Mouse (Mus musculus): Measurements from ENCODE around the gene Fbl. TPM values are rescaled to one million over a fixed set of nuclear protein-coding genes. Genes with fewer than 3 reads are reported as not detected.

Gene Fbl
- polyA plus RNA-seq, 1 experiment from 2014 or later, result 142 TPM

DNA sequence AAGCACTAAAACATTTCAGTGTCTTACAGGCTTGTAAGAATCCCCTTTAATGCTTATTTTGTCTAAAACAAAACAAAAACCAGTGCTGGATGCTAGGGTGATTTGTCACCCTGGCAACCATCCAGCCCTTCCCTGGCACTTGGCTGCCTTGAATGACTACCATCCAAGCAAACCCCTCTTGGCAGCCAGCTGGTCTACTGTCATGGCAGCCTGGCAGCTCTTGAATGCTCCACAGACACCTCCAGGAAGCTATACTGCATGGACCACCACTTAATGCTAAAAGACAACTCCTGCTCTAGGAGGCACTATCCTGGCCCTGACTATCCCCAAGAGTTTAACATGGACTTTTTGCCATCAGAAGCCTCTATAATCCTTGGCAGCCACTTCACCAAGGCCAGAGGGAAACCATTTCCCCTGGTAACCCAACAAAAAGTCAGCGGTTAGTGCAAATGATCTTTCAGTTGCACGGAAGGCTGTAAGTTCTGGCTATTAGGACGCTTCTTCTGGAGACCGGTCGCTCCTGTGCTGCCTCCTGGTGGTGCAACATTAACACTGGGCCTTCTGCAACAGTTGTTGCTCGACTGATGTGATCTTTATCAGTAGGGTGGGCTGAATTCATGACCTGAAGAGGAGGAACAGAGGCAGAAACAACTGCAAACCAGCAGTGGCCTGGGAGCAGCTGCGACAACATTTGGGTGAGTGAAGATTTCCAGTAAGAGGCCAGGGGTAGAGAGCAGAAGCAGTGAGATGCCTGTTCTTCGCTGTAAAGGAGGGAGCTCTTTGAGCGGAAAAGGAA, 992 bp upstream of the Fbl start:
- Histone ChIP-seq H3K27me3 (no peaks in the 10 kb centered on the region), H3K4me3 (peak overlapping the region; percentile 90), H3K36me3 (no peaks in the 10 kb centered on the region), H3K4me2 (replicated peaks) (peak overlapping the region; percentile 92), H3K9ac (peak overlapping the region; percentile 88), H3K9me3 (peaks cover 7% of the 10 kb centered on the region; the same call in 1 of the 2 replicates), H3K27ac (peak overlapping the region; percentile 72; the same call in 1 of the 2 replicates), H3K4me1 (peaks cover 26% of the 10 kb centered on the region)
- WGBS, result 8% methylated on average over 9 of the region's 9 CpGs
- ATAC-seq (ENCODE audit: low FRiP score, low read depth), result 0 out of 2 replicates have a peak, but pooled peaks have one; percentile 14

DNA sequence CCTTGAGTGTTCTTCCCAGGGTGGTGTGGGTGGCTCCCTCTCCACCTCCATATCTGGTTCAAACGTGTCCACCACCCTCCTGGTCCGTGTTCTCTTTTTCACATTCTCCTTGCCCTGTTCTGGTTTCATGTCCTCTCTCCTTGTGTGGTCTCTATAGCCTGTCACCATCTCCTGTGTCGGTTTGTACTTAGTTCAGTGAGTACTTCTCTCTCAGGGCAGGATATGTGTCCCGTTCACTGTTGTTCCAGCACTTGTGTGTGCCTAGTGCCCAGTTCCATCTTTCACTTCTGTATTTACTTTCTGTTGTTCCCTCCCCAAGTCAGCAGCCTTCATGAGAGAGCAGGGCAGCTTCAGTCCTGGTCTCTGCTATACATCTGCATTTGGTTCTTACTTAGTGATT, 5.8 kb downstream of the Fbl start:
- Histone ChIP-seq H3K4me2 (replicated peaks) (no peak overlapping the region), H3K9me3 (no peaks in the 10 kb centered on the region), H3K27ac (no peak overlapping the region), H3K4me1 (peaks cover 14% of the 10 kb centered on the region), H3K36me3 (peaks cover 43% of the 10 kb centered on the region), H3K9ac (no peak overlapping the region), H3K27me3 (no peaks in the 10 kb centered on the region), H3K4me3 (no peak overlapping the region)
- no peak for ATAC-seq (ENCODE audit: low FRiP score, low read depth)
- 91% methylated on average over 4 of the region's 4 CpGs for WGBS

DNA sequence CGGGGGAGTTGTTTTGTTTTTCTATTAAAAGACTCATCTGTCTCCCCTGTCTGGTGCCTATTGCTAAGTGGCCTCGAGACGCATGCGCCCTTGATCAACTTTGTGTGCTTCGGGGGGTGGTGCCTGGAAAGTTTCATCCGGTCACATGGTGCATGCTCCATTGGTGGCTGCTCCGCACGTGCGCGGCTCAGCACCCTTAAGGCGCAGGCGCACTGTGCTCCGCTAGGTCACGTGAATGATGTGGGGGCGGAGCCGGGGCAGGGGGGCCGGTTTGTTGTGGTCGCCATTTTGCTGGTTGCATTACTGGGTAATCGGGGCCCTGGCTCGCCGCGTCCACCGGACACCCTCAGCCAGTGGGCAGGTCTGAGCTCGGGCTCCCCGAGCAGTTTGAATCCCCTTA, 9.7 kb downstream of the Fbl start, which contains the start of gene Dyrk1b:
Gene Dyrk1b, plus strand, starts transcription at position 242 of the 400 bp plus-strand sequence.
- no peaks in the 10 kb centered on the region for H3K27me3 ChIP-seq
- H3K27ac ChIP-seq, result peak within 1 kb of the TSS; percentile 89
- ATAC-seq (ENCODE audit: low FRiP score, low read depth), result peak; percentile 92
- H3K36me3 ChIP-seq, result peaks cover 74% of the 10 kb centered on the region
- no peaks in the 10 kb centered on the region for H3K9me3 ChIP-seq
- peak within 1 kb of the TSS; percentile 78 for H3K4me2 ChIP-seq (replicated peaks)
- H3K4me3 ChIP-seq, result peak within 1 kb of the TSS; percentile 98
- peaks cover 12% of the 10 kb centered on the region for H3K4me1 ChIP-seq
- WGBS, result under 1% methylated on average over 25 of the region's 25 CpGs
- H3K9ac ChIP-seq, result peak within 1 kb of the TSS; percentile 89

DNA sequence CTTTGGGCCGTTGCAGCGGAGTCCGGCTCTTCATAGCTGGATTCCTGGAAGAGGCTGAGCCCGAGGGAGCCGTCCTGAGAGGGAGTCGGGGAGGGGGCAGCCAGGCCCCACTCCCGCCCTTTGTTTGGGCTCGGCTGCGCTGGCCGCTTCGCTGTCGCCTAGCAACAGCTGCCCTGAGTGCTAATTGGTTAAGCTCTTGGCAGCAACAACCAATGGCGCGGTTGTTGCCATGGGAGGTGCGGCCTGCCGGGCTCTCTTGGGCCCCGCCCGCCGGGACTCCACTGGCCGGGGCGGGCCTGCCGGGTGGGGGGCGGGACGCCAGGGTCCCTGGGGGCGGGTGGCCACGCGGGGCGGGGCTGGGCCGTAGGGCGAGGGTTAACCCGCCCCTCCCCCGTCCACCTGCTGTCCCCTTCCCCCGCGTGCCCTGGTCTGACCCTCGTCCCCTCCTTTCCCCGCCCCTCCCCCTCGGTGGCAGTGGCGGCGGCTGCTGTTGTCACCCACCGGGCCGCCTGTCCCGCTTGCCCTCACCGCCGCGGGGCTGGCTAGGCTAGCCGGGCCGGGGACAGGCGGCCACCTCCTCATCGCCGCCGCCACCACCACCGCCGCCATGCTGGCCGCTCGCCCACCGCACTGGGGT, 10.3 kb downstream of the Fbl start:
- peak; percentile 93 for ATAC-seq (ENCODE audit: low FRiP score, low read depth)
- no peaks in the 10 kb centered on the region for H3K9me3 ChIP-seq
- H3K4me2 ChIP-seq (replicated peaks), result peak overlapping the region; percentile 78
- peaks cover 12% of the 10 kb centered on the region for H3K4me1 ChIP-seq
- peak overlapping the region; percentile 89 for H3K9ac ChIP-seq
- H3K27ac ChIP-seq, result peak overlapping the region; percentile 89
- peaks cover 78% of the 10 kb centered on the region for H3K36me3 ChIP-seq
- H3K4me3 ChIP-seq, result peak overlapping the region; percentile 98
- H3K27me3 ChIP-seq, result no peaks in the 10 kb centered on the region
- under 1% methylated on average over 36 of the region's 56 CpGs for WGBS

DNA sequence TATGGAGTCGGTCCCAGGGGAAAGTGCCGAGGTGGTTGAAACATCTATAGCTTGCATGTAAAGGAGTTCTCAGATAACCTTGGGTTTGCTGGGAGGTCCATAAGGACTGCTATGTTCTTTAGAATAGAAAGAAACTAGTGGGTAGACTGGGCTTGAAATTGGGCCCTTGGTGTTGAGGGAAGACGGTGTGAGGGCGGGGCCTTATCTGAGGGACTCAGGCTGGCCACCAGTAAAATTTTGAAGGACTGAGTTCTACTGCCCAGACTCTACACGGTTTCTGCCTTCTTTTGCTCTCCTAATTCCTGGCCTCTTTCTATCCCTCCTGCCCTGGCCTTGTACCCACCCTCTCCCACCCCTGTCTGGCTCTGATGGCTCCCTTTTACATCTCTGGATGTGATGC, 11.4 kb downstream of the Fbl start:
- Histone ChIP-seq H3K9ac (peak overlapping the region; percentile 89), H3K4me3 (peak overlapping the region; percentile 98), H3K27me3 (no peaks in the 10 kb centered on the region), H3K36me3 (peaks cover 78% of the 10 kb centered on the region), H3K4me1 (peaks cover 12% of the 10 kb centered on the region), H3K4me2 (replicated peaks) (peak overlapping the region; percentile 78), H3K27ac (no peak overlapping the region; the same call in 1 of the 2 replicates), H3K9me3 (no peaks in the 10 kb centered on the region)
- WGBS, result 83% methylated on average over 5 of the region's 5 CpGs
- no peak for ATAC-seq (ENCODE audit: low FRiP score, low read depth)

DNA sequence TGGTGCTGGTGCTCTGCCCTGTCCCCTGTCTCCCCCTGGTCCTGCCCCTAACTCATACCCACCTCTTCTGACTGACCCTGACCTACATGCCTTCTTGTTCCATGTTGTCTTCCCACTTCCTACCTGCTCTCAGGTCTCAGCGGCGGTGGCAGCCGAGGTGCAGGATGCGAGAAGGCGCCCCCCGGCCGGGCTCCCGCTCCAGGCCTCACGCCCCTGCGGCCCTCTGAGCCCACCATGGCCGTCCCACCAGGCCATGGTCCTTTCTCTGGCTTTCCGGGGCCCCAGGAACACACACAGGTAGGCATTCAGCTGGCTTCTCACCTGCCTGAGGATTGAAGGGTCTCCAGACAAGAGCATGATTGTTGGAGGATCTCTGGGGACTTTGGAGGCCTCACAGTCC, 11.9 kb downstream of the Fbl start:
- H3K9ac ChIP-seq, result no peak overlapping the region
- H3K27ac ChIP-seq, result no peak overlapping the region
- whole genome bisulfite sequencing, result 98% methylated on average over 12 of the region's 12 CpGs
- no peak for ATAC-seq (ENCODE audit: low FRiP score, low read depth)
- peak overlapping the region; percentile 98; the same call in 1 of the 2 replicates for H3K4me3 ChIP-seq
- no peaks in the 10 kb centered on the region for H3K27me3 ChIP-seq
- H3K36me3 ChIP-seq, result peaks cover 78% of the 10 kb centered on the region
- peaks cover 12% of the 10 kb centered on the region for H3K4me1 ChIP-seq
- no peaks in the 10 kb centered on the region for H3K9me3 ChIP-seq
- H3K4me2 ChIP-seq (replicated peaks), result peak overlapping the region; percentile 78

DNA sequence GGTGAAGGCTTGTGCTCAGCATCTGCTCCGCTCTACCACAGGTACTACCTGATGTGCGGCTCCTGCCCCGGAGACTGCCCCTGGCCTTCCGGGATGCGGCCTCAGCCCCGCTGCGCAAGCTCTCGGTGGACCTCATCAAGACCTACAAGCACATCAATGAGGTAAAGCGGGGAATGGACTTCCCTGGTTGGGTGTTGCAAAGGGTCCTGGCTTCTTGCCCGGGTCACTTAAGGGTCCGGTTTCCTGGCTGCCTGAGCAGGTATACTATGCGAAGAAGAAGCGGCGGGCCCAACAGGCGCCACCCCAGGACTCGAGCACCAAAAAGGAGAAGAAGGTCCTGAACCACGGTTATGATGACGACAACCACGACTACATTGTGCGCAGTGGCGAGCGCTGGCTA, 12.8 kb downstream of the Fbl start:
- no peak overlapping the region for H3K4me3 ChIP-seq
- H3K27me3 ChIP-seq, result no peaks in the 10 kb centered on the region
- no peak overlapping the region for H3K9ac ChIP-seq
- ATAC-seq (ENCODE audit: low FRiP score, low read depth), result no peak
- H3K27ac ChIP-seq, result no peak overlapping the region
- no peaks in the 10 kb centered on the region for H3K9me3 ChIP-seq
- 96% methylated on average over 22 of the region's 22 CpGs for WGBS
- H3K4me2 ChIP-seq (replicated peaks), result no peak overlapping the region
- H3K36me3 ChIP-seq, result peaks cover 78% of the 10 kb centered on the region
- peaks cover 12% of the 10 kb centered on the region for H3K4me1 ChIP-seq

DNA sequence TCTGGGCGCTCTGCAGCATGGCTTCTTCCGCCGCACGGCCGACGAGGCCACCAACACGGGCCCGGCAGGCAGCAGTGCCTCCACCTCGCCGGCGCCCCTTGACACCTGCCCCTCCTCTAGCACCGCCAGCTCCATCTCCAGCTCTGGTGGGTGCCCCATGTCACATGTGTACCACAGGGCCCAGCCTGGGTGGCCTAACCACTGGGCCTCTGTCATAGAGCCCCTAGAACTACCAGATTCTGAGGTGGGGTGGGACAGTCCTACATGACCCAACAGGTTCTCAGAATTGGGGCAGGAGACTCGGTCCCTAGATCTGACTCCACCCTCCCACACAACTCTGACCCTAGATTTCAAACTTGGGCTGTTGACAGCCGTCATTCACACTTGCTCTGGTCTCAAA, 16.4 kb downstream of the Fbl start:
- H3K27ac ChIP-seq, result no peak overlapping the region
- H3K9me3 ChIP-seq, result no peaks in the 10 kb centered on the region
- H3K4me2 ChIP-seq (replicated peaks), result no peak overlapping the region
- H3K4me3 ChIP-seq, result no peak overlapping the region
- no peak overlapping the region for H3K9ac ChIP-seq
- ATAC-seq (ENCODE audit: low FRiP score, low read depth), result no peak
- WGBS, result 96% methylated on average over 14 of the region's 14 CpGs
- peaks cover 97% of the 10 kb centered on the region for H3K36me3 ChIP-seq
- H3K4me1 ChIP-seq, result peaks cover 6% of the 10 kb centered on the region
- H3K27me3 ChIP-seq, result no peaks in the 10 kb centered on the region

DNA sequence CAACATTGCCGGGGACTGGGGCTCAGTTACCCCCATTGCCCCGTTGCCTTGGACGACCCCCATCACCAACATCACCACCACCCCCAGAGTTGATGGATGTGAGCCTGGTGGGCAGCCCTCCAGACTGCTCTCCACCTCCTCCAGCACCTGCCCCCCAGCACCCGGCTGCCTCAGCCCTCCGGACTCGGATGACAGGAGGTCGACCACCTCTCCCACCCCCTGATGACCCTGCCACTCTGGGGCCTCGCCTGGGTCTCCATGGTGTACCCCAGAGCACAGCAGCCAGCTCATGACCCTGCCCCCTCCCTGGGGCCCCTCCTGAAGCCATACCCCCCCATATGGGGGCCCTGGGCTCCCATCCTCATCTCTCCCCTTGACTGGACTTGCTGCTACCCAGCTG, 17.1 kb downstream of the Fbl start:
- Histone ChIP-seq H3K9ac (no peak overlapping the region), H3K27me3 (no peaks in the 10 kb centered on the region), H3K36me3 (peaks cover 99% of the 10 kb centered on the region), H3K4me1 (no peaks in the 10 kb centered on the region), H3K4me2 (replicated peaks) (no peak overlapping the region), H3K4me3 (no peak overlapping the region), H3K9me3 (no peaks in the 10 kb centered on the region), H3K27ac (no peak overlapping the region)
- WGBS, result 91% methylated on average over 8 of the region's 8 CpGs
- no peak for ATAC-seq (ENCODE audit: low FRiP score, low read depth)

DNA sequence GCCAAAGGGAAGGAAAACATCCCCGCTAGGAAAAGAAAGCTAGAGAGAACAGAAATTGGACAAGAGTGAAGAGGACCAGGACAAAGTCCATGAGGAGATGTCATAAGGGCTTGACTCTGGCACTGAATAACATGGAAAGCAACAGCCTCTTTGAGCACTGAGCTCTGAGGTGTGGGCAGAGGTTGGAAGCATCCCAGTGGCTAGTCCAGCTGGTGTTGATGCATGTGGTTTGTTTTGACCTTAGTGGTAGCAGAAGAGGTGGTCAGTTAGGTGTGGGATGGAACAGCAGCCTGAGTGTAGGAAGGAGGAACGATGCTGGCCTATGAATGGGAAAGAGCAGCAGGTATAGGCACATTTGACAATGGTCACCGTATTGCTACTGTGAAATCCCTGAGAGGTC, 22.0 kb downstream of the Fbl start:
- Histone ChIP-seq H3K4me1 (no peaks in the 10 kb centered on the region), H3K4me3 (no peak overlapping the region), H3K27ac (no peak overlapping the region), H3K27me3 (no peaks in the 10 kb centered on the region), H3K4me2 (replicated peaks) (no peak overlapping the region), H3K36me3 (peaks cover 88% of the 10 kb centered on the region), H3K9ac (no peak overlapping the region), H3K9me3 (no peaks in the 10 kb centered on the region)
- WGBS, result 95% methylated on average over 3 of the region's 3 CpGs
- no peak for ATAC-seq (ENCODE audit: low FRiP score, low read depth)

DNA sequence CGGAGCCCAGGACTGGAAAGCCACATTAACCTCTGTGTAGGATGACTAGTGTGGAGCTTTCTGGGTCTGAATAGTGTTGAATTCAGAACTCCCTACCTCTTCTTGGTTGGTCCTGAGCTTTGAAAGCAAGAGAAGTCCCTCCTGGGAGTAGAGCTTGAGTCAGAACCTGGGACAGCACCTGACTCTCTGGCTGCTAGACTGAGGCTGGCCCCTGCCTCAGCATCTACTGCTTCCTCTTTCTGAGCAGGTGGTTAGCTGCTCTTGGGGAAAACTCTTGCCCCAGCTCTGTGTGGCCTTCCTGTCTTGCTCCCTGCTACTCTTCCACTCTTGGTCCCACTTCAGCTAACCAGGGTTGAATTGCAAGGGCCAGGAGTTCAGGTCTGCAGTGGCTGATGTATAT, 22.4 kb downstream of the Fbl start:
- Histone ChIP-seq H3K4me2 (replicated peaks) (no peak overlapping the region), H3K9me3 (no peaks in the 10 kb centered on the region), H3K4me1 (no peaks in the 10 kb centered on the region), H3K27ac (no peak overlapping the region), H3K4me3 (no peak overlapping the region), H3K36me3 (peaks cover 88% of the 10 kb centered on the region), H3K9ac (no peak overlapping the region), H3K27me3 (no peaks in the 10 kb centered on the region)
- no peak for ATAC-seq (ENCODE audit: low FRiP score, low read depth)
- 88% methylated on average over 1 of the region's 1 CpGs for WGBS

DNA sequence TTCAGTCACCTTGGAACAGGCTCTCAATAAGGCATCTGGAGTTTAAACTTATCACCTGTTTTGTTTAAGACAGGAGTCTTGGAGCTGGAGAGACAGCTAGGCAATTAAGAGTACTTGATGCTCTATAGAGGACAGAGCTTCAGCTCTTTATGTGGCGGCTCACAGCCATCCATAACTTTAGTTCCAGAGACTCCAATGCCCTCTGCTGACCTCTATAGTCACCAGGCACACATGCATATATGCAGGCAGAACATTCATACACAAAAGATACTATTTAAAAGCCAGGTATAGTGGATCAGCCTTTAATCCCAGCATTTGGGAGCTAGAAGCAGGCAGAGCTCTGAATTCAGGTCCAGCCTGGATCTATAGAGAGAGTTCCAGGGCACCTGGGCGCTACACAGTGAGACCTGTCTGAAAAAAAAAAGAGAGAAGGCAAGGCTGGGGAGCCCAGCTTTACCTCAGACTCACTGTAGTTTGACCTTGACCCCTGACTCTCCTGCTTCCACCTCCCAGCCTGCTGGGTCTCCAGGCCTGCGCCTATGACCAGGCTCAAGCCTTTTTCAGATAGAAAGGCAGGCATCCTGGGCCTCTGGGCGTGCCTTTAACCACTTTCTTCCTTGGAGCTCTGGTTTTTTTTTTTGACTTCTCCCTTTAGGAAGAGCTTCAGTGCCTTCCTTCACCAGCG, 26.0 kb downstream of the Fbl start:
- Histone ChIP-seq H3K4me1 (no peaks in the 10 kb centered on the region), H3K9ac (no peak overlapping the region; the same call in 1 of the 2 replicates), H3K9me3 (no peaks in the 10 kb centered on the region), H3K4me2 (replicated peaks) (no peak overlapping the region), H3K4me3 (no peak overlapping the region), H3K36me3 (peaks cover 69% of the 10 kb centered on the region), H3K27me3 (no peaks in the 10 kb centered on the region), H3K27ac (no peak overlapping the region)
- no peak for ATAC-seq (ENCODE audit: low FRiP score, low read depth)
- WGBS, result 87% methylated on average over 5 of the region's 5 CpGs

All from limb, embryonic 13.5 days (tissue).